Mouse (Mus musculus): ENCODE data around the gene Dennd2a.
A peak's percentile ranks its signal among the peaks of the same experiment; 100 is the strongest.
"Not testable (repeated sequence)": the region's sequence is repeated elsewhere in the genome, so short reads cannot be mapped to it uniquely, and the experiment has no call there.

Dennd2a gene

GRCm38 (mm10) chr6:39451033-39451432, 106.6 kb downstream of the Dennd2a start:
- DNase-seq (ENCODE audit: low read depth, low spot score) = no peak

GRCm38 (mm10) chr6:39450580-39450979, 107.1 kb downstream of the Dennd2a start:
- no peak for DNase-seq (ENCODE audit: low read depth, low spot score)

- DNase-seq (ENCODE audit: low read depth, low spot score) = peak; percentile 96
Observed at GRCm38 (mm10) chr6:39447429-39448185, 110.1 kb downstream of the Dennd2a start.

GRCm38 (mm10) chr6:39445801-39446572, 111.7 kb downstream of the Dennd2a start:
- no peak for DNase-seq (ENCODE audit: low read depth, low spot score)

GRCm38 (mm10) chr6:39442786-39443287, 114.8 kb downstream of the Dennd2a start:
- DNase-seq (ENCODE audit: low read depth, low spot score) = no peak

GRCm38 (mm10) chr6:39440207-39440606, 117.5 kb downstream of the Dennd2a start:
- DNase-seq (ENCODE audit: low read depth, low spot score) = no peak

GRCm38 (mm10) chr6:39437519-39437918, 120.1 kb downstream of the Dennd2a start:
- DNase-seq (ENCODE audit: low read depth, low spot score) = not testable (repeated sequence)

- no peak for DNase-seq (ENCODE audit: low read depth, low spot score)
Observed at GRCm38 (mm10) chr6:39435875-39436274, 121.8 kb downstream of the Dennd2a start.

- no peak for DNase-seq (ENCODE audit: low read depth, low spot score)
Observed at GRCm38 (mm10) chr6:39434886-39435492, 122.7 kb downstream of the Dennd2a start.

GRCm38 (mm10) chr6:39434111-39434885, 123.4 kb downstream of the Dennd2a start:
- no peak for DNase-seq (ENCODE audit: low read depth, low spot score)

- DNase-seq (ENCODE audit: low read depth, low spot score) = no peak
Observed at GRCm38 (mm10) chr6:39433701-39434100, 124.0 kb downstream of the Dennd2a start.

- no peak for DNase-seq (ENCODE audit: low read depth, low spot score)
Observed at GRCm38 (mm10) chr6:39433174-39433573, 124.5 kb downstream of the Dennd2a start.

- no peak for DNase-seq (ENCODE audit: low read depth, low spot score)
Observed at GRCm38 (mm10) chr6:39430722-39431121, 126.9 kb downstream of the Dennd2a start.

- no peak for DNase-seq (ENCODE audit: low read depth, low spot score)
Observed at GRCm38 (mm10) chr6:39429007-39429788, 128.5 kb downstream of the Dennd2a start.

GRCm38 (mm10) chr6:39427276-39428003, 130.2 kb downstream of the Dennd2a start:
- no peak for DNase-seq (ENCODE audit: low read depth, low spot score)

GRCm38 (mm10) chr6:39426725-39427124, 130.9 kb downstream of the Dennd2a start:
- no peak for DNase-seq (ENCODE audit: low read depth, low spot score)

GRCm38 (mm10) chr6:39425181-39425580, 132.5 kb downstream of the Dennd2a start:
- no peak for DNase-seq (ENCODE audit: low read depth, low spot score)

GRCm38 (mm10) chr6:39423686-39424085, 134.0 kb downstream of the Dennd2a start:
- DNase-seq (ENCODE audit: low read depth, low spot score) = no peak

- DNase-seq (ENCODE audit: low read depth, low spot score) = peak; percentile 68
Observed at GRCm38 (mm10) chr6:39423130-39423551, 134.5 kb downstream of the Dennd2a start.

- DNase-seq (ENCODE audit: low read depth, low spot score) = no peak
Observed at GRCm38 (mm10) chr6:39420867-39421266, 136.8 kb downstream of the Dennd2a start.

Data from brain, adult 2 months (tissue).